Mouse (Mus musculus) small intestine, adult 2 months (tissue): Measurements from ENCODE around the gene Brk1. TPM values are rescaled to one million over a fixed set of nuclear protein-coding genes. Genes with fewer than 3 reads are reported as not detected.

Experiments
- H3K27ac ChIP-seq: fragments of 200-500 bp; 2 replicates; pipeline ENCODE4 v1.5.1; 2012; ENCODE audit warnings: low read depth, low read length, control low read depth, inconsistent platforms; ENCODE audit not compliant: insufficient read depth
- H3K27me3 ChIP-seq: fragments of 200-500 bp; 2 replicates; pipeline ENCODE4 v1.6.1; 2012; ENCODE audit warnings: mild to moderate bottlenecking, moderate library complexity, low read length, inconsistent platforms; ENCODE audit not compliant: control insufficient read depth, insufficient read depth
- H3K36me3 ChIP-seq: fragments of 200-500 bp; 2 replicates; pipeline ENCODE4 v1.6.1; 2012; ENCODE audit warnings: mild to moderate bottlenecking, low read length, control low read depth, inconsistent platforms; ENCODE audit not compliant: control insufficient read depth, insufficient read depth
- H3K4me1 ChIP-seq: fragments of 200-500 bp; 2 replicates; pipeline ENCODE4 v1.6.1; 2012; ENCODE audit warnings: low read length, inconsistent platforms, mixed read lengths; ENCODE audit not compliant: control insufficient read depth, insufficient read depth, insufficient read length
- H3K4me3 ChIP-seq: fragments of 200-500 bp; 2 replicates; pipeline ENCODE4 v1.5.1; 2012; ENCODE audit warnings: low read depth, mild to moderate bottlenecking, control low read depth, inconsistent platforms, low read length, moderate library complexity
- CTCF ChIP-seq: fragments of 200-500 bp; IDR thresholded peaks from 2 replicates; pipeline ENCODE4 v1.5.1; 2012; ENCODE audit warnings: low read depth, mild to moderate bottlenecking, control low read depth, inconsistent platforms, low read length, moderate library complexity, mixed read lengths; ENCODE audit not compliant: insufficient replicate concordance, insufficient read length; ENCODE audit errors: extremely low read depth
- POLR2A ChIP-seq: fragments of 200-500 bp; IDR thresholded peaks from 2 replicates; pipeline ENCODE4 v1.6.1; 2012; ENCODE audit warnings: low read depth, mild to moderate bottlenecking, control low read depth, inconsistent platforms, low read length, moderate library complexity
- WGBS: fragments of 180-500 bp; shearing (Covaris S2); methylation state at CpG from one replicate; pipeline ENCODE4 v1.1.7; 2018; 5-methylcytosine and 5-hydroxymethylcytosine counted together
- polyA plus RNA-seq: library from polyadenylated mRNA; depleted of rRNA; stranded (reverse); fragments of >200 nt; gene quantifications from 2 replicates; pipeline ENCODE4 v1.2.3, GENCODE M21; 2012

The Brk1 gene
- polyA plus RNA-seq, 1 experiment = 71.2 TPM

- Histone ChIP-seq H3K4me1 (peaks cover 9% of the 10 kb centered on the region; the same call in 1 of the 2 replicates), H3K27me3 (no peaks in the 10 kb centered on the region), H3K36me3 (peaks cover 1% of the 10 kb centered on the region; the same call in 1 of the 2 replicates), H3K4me3 (peak overlapping the region; percentile 92), H3K27ac (peak overlapping the region; percentile 29; the same call in 1 of the 2 replicates)
- TF ChIP-seq CTCF = peak; percentile 15; the same call in 1 of the 2 replicates
- TF ChIP-seq POLR2A = no peak
- 1% methylated on average over 10 of the region's 10 CpGs for WGBS
These were observed 613 bp downstream of the Brk1 start for GRCm38 (mm10) chr6:113605224-113605545.

- TF ChIP-seq CTCF = no peak
- TF ChIP-seq POLR2A = no peak
- H3K4me1 ChIP-seq = peaks cover 9% of the 10 kb centered on the region; the same call in 1 of the 2 replicates
- no peak overlapping the region for H3K4me3 ChIP-seq
- no peak overlapping the region for H3K27ac ChIP-seq
- H3K36me3 ChIP-seq = peaks cover 5% of the 10 kb centered on the region
- WGBS = 26% methylated on average over 6 of the region's 6 CpGs
- no peaks in the 10 kb centered on the region for H3K27me3 ChIP-seq
These were observed 4.3 kb downstream of the Brk1 start for GRCm38 (mm10) chr6:113608871-113609270.

- Histone ChIP-seq H3K27ac (no peak overlapping the region), H3K4me1 (peaks cover 9% of the 10 kb centered on the region; the same call in 1 of the 2 replicates), H3K27me3 (no peaks in the 10 kb centered on the region), H3K4me3 (no peak overlapping the region), H3K36me3 (peaks cover 6% of the 10 kb centered on the region)
- 56% methylated on average over 7 of the region's 7 CpGs for WGBS
- no peak for TF ChIP-seq CTCF
These were observed 4.7 kb downstream of the Brk1 start for GRCm38 (mm10) chr6:113609293-113609692.

- Histone ChIP-seq H3K27ac (no peak overlapping the region), H3K36me3 (peaks cover 24% of the 10 kb centered on the region), H3K4me3 (no peak overlapping the region), H3K27me3 (no peaks in the 10 kb centered on the region), H3K4me1 (peaks cover 2% of the 10 kb centered on the region; the same call in 1 of the 2 replicates)
- whole genome bisulfite sequencing = 86% methylated on average over 8 of the region's 8 CpGs
- no peak for TF ChIP-seq POLR2A
- TF ChIP-seq CTCF = no peak
These were observed 7.8 kb downstream of the Brk1 start for GRCm38 (mm10) chr6:113612258-113612969.

- Histone ChIP-seq H3K27ac (peak overlapping the region; percentile 49; the same call in 1 of the 2 replicates), H3K36me3 (peaks cover 25% of the 10 kb centered on the region), H3K4me1 (peaks cover 2% of the 10 kb centered on the region; the same call in 1 of the 2 replicates), H3K4me3 (no peak overlapping the region), H3K27me3 (no peaks in the 10 kb centered on the region)
- TF ChIP-seq CTCF (no peak), POLR2A (no peak)
- 82% methylated on average over 7 of the region's 7 CpGs for WGBS
These were observed 9.6 kb downstream of the Brk1 start for GRCm38 (mm10) chr6:113614152-113614551.

- H3K27ac ChIP-seq = no peak overlapping the region
- TF ChIP-seq POLR2A (no peak), CTCF (no peak)
- peaks cover 2% of the 10 kb centered on the region; the same call in 1 of the 2 replicates for H3K4me1 ChIP-seq
- WGBS = 96% methylated on average over 8 of the region's 8 CpGs
- H3K36me3 ChIP-seq = peaks cover 25% of the 10 kb centered on the region
- H3K4me3 ChIP-seq = no peak overlapping the region
- H3K27me3 ChIP-seq = no peaks in the 10 kb centered on the region
These were observed 10.4 kb downstream of the Brk1 start for GRCm38 (mm10) chr6:113614997-113615396.

- Histone ChIP-seq H3K4me1 (peaks cover 2% of the 10 kb centered on the region; the same call in 1 of the 2 replicates), H3K27me3 (no peaks in the 10 kb centered on the region), H3K4me3 (no peak overlapping the region), H3K27ac (no peak overlapping the region), H3K36me3 (peaks cover 22% of the 10 kb centered on the region)
- TF ChIP-seq POLR2A (no peak), CTCF (no peak)
- WGBS = 95% methylated on average over 4 of the region's 4 CpGs
These were observed 10.9 kb downstream of the Brk1 start for GRCm38 (mm10) chr6:113615489-113615888.

GRCm38 (mm10) chr6:113623386-113623785 lies 18.8 kb downstream of the Brk1 start:
- H3K27ac ChIP-seq = peak overlapping the region; percentile 24; the same call in 1 of the 2 replicates

More at GRCm38 (mm10) chr6:113623386-113623785, 18.8 kb downstream of the Brk1 start:
- Histone ChIP-seq H3K27me3 (no peaks in the 10 kb centered on the region), H3K4me1 (peaks cover 8% of the 10 kb centered on the region; the same call in 1 of the 2 replicates), H3K4me3 (peak overlapping the region; percentile 43; the same call in 1 of the 2 replicates), H3K36me3 (peaks cover 6% of the 10 kb centered on the region)
- TF ChIP-seq CTCF (no peak), POLR2A (no peak)
- WGBS = 39% methylated on average over 5 of the region's 5 CpGs
